Mouse (Mus musculus): ENCODE results near the gene Ap1ar. TPM values are rescaled to one million over a fixed set of nuclear protein-coding genes. Genes with fewer than 3 reads are reported as not detected.
"Not testable (repeated sequence)": the region's sequence is repeated elsewhere in the genome, so short reads cannot be mapped to it uniquely, and the experiment has no call there.

The Ap1ar gene
- polyA plus RNA-seq, 1 experiment from 2014 or later, result 49.3 TPM

- Histone ChIP-seq H3K9ac (replicated peaks; ENCODE audit: low read length) (peak overlapping the region; percentile 74), H3K9me3 (ENCODE audit: low read length) (peaks cover 4% of the 10 kb centered on the region; the same call in 1 of the 2 replicates), H3K27me3 (ENCODE audit: insufficient read depth, low read length) (peaks cover 19% of the 10 kb centered on the region), H3K4me3 (ENCODE audit: low read length) (peak overlapping the region; percentile 67), H3K27ac (ENCODE audit: low read length) (no peak overlapping the region), H3K4me2 (replicated peaks; ENCODE audit: low read depth, low read length) (peak overlapping the region; percentile 95), H3K4me1 (ENCODE audit: insufficient read depth, low read length) (peaks cover 11% of the 10 kb centered on the region), H3K36me3 (ENCODE audit: insufficient read depth, low read length) (no peaks in the 10 kb centered on the region)
- ATAC-seq (ENCODE audit: low FRiP score, low TSS enrichment), result peak; percentile 62
- WGBS, result under 1% methylated on average over 34 of the region's 36 CpGs
Observed at GRCm38 (mm10) chr3:127790234-127791055, 46.9 kb downstream of the Ap1ar start.

GRCm38 (mm10) chr3:127789500-127790191, 47.7 kb downstream of the Ap1ar start, which contains the start of gene Tifa:
Gene Tifa, plus strand, starts transcription at chr3:127789805.
- peaks cover 4% of the 10 kb centered on the region; the same call in 1 of the 2 replicates for H3K9me3 ChIP-seq (ENCODE audit: low read length)
- peaks cover 11% of the 10 kb centered on the region for H3K4me1 ChIP-seq (ENCODE audit: insufficient read depth, low read length)
- peak; percentile 78 for ATAC-seq (ENCODE audit: low FRiP score, low TSS enrichment)
- peak within 1 kb of the TSS; percentile 95 for H3K4me2 ChIP-seq (replicated peaks; ENCODE audit: low read depth, low read length)
- 1% methylated on average over 40 of the region's 44 CpGs for WGBS
- no peaks in the 10 kb centered on the region for H3K36me3 ChIP-seq (ENCODE audit: insufficient read depth, low read length)
- peak within 1 kb of the TSS; percentile 67 for H3K4me3 ChIP-seq (ENCODE audit: low read length)
- no peak within 1 kb of the TSS for H3K27ac ChIP-seq (ENCODE audit: low read length)
- peak within 1 kb of the TSS; percentile 74 for H3K9ac ChIP-seq (replicated peaks; ENCODE audit: low read length)
- peaks cover 19% of the 10 kb centered on the region for H3K27me3 ChIP-seq (ENCODE audit: insufficient read depth, low read length)

GRCm38 (mm10) chr3:127788919-127789318, 48.4 kb downstream of the Ap1ar start:
- peaks cover 4% of the 10 kb centered on the region; the same call in 1 of the 2 replicates for H3K9me3 ChIP-seq (ENCODE audit: low read length)
- 22% methylated on average over 8 of the region's 8 CpGs for WGBS
- peaks cover 19% of the 10 kb centered on the region for H3K27me3 ChIP-seq (ENCODE audit: insufficient read depth, low read length)
- H3K4me2 ChIP-seq (replicated peaks; ENCODE audit: low read depth, low read length), result peak overlapping the region; percentile 95
- no peak for ATAC-seq (ENCODE audit: low FRiP score, low TSS enrichment)
- no peaks in the 10 kb centered on the region for H3K36me3 ChIP-seq (ENCODE audit: insufficient read depth, low read length)
- no peak overlapping the region for H3K9ac ChIP-seq (replicated peaks; ENCODE audit: low read length)
- peak overlapping the region; percentile 67 for H3K4me3 ChIP-seq (ENCODE audit: low read length)
- H3K4me1 ChIP-seq (ENCODE audit: insufficient read depth, low read length), result peaks cover 11% of the 10 kb centered on the region
- no peak overlapping the region for H3K27ac ChIP-seq (ENCODE audit: low read length)

GRCm38 (mm10) chr3:127788038-127788437, 49.3 kb downstream of the Ap1ar start:
- no peaks in the 10 kb centered on the region for H3K36me3 ChIP-seq (ENCODE audit: insufficient read depth, low read length)
- no peak overlapping the region for H3K4me2 ChIP-seq (replicated peaks; ENCODE audit: low read depth, low read length)
- no peak overlapping the region for H3K4me3 ChIP-seq (ENCODE audit: low read length)
- WGBS, result 50% methylated on average over 7 of the region's 7 CpGs
- peaks cover 11% of the 10 kb centered on the region for H3K4me1 ChIP-seq (ENCODE audit: insufficient read depth, low read length)
- no peak for ATAC-seq (ENCODE audit: low FRiP score, low TSS enrichment)
- no peak overlapping the region for H3K9ac ChIP-seq (replicated peaks; ENCODE audit: low read length)
- no peaks in the 10 kb centered on the region for H3K9me3 ChIP-seq (ENCODE audit: low read length)
- peaks cover 19% of the 10 kb centered on the region for H3K27me3 ChIP-seq (ENCODE audit: insufficient read depth, low read length)
- H3K27ac ChIP-seq (ENCODE audit: low read length), result no peak overlapping the region

GRCm38 (mm10) chr3:127787032-127787431, 50.3 kb downstream of the Ap1ar start:
- Histone ChIP-seq H3K27me3 (ENCODE audit: insufficient read depth, low read length) (peaks cover 19% of the 10 kb centered on the region), H3K4me2 (replicated peaks; ENCODE audit: low read depth, low read length) (no peak overlapping the region), H3K9me3 (ENCODE audit: low read length) (no peaks in the 10 kb centered on the region), H3K4me1 (ENCODE audit: insufficient read depth, low read length) (peaks cover 11% of the 10 kb centered on the region), H3K9ac (replicated peaks; ENCODE audit: low read length) (no peak overlapping the region), H3K36me3 (ENCODE audit: insufficient read depth, low read length) (no peaks in the 10 kb centered on the region), H3K27ac (ENCODE audit: low read length) (no peak overlapping the region), H3K4me3 (ENCODE audit: low read length) (no peak overlapping the region)
- no peak for ATAC-seq (ENCODE audit: low FRiP score, low TSS enrichment)

GRCm38 (mm10) chr3:127783680-127784079, 53.6 kb downstream of the Ap1ar start:
- not testable (repeated sequence) for H3K27me3 ChIP-seq (ENCODE audit: insufficient read depth, low read length); H3K4me3 ChIP-seq (ENCODE audit: low read length); H3K27ac ChIP-seq (ENCODE audit: low read length); H3K4me2 ChIP-seq (replicated peaks; ENCODE audit: low read depth, low read length); H3K9ac ChIP-seq (replicated peaks; ENCODE audit: low read length); H3K36me3 ChIP-seq (ENCODE audit: insufficient read depth, low read length); H3K4me1 ChIP-seq (ENCODE audit: insufficient read depth, low read length); ATAC-seq (ENCODE audit: low FRiP score, low TSS enrichment); H3K9me3 ChIP-seq (ENCODE audit: low read length)
- 91% methylated on average over 8 of the region's 8 CpGs for WGBS

- Histone ChIP-seq H3K4me2 (replicated peaks; ENCODE audit: low read depth, low read length) (no peak overlapping the region), H3K9ac (replicated peaks; ENCODE audit: low read length) (no peak overlapping the region), H3K4me1 (ENCODE audit: insufficient read depth, low read length) (no peaks in the 10 kb centered on the region), H3K9me3 (ENCODE audit: low read length) (no peaks in the 10 kb centered on the region), H3K27me3 (ENCODE audit: insufficient read depth, low read length) (peaks cover 3% of the 10 kb centered on the region; the same call in 1 of the 2 replicates), H3K4me3 (ENCODE audit: low read length) (no peak overlapping the region), H3K36me3 (ENCODE audit: insufficient read depth, low read length) (no peaks in the 10 kb centered on the region), H3K27ac (ENCODE audit: low read length) (no peak overlapping the region)
- WGBS, result 84% methylated on average over 6 of the region's 6 CpGs
- no peak for ATAC-seq (ENCODE audit: low FRiP score, low TSS enrichment)
Observed at GRCm38 (mm10) chr3:127782921-127783320, 54.4 kb downstream of the Ap1ar start.

- Histone ChIP-seq H3K4me2 (replicated peaks; ENCODE audit: low read depth, low read length) (no peak overlapping the region), H3K27ac (ENCODE audit: low read length) (no peak overlapping the region), H3K27me3 (ENCODE audit: insufficient read depth, low read length) (no peaks in the 10 kb centered on the region), H3K4me3 (ENCODE audit: low read length) (no peak overlapping the region), H3K9me3 (ENCODE audit: low read length) (no peaks in the 10 kb centered on the region), H3K9ac (replicated peaks; ENCODE audit: low read length) (no peak overlapping the region), H3K36me3 (ENCODE audit: insufficient read depth, low read length) (no peaks in the 10 kb centered on the region), H3K4me1 (ENCODE audit: insufficient read depth, low read length) (no peaks in the 10 kb centered on the region)
- WGBS, result 80% methylated on average over 9 of the region's 9 CpGs
- no peak for ATAC-seq (ENCODE audit: low FRiP score, low TSS enrichment)
Observed at GRCm38 (mm10) chr3:127780921-127781320, 56.4 kb downstream of the Ap1ar start.

- H3K4me3 ChIP-seq (ENCODE audit: low read length), result peak within 1 kb of the TSS; percentile 53
- under 1% methylated on average over 24 of the region's 24 CpGs for WGBS
- H3K4me2 ChIP-seq (replicated peaks; ENCODE audit: low read depth, low read length), result peak within 1 kb of the TSS; percentile 69
- peak within 1 kb of the TSS; percentile 57 for H3K9ac ChIP-seq (replicated peaks; ENCODE audit: low read length)
- no peaks in the 10 kb centered on the region for H3K4me1 ChIP-seq (ENCODE audit: insufficient read depth, low read length)
- H3K27me3 ChIP-seq (ENCODE audit: insufficient read depth, low read length), result no peaks in the 10 kb centered on the region
- no peaks in the 10 kb centered on the region for H3K36me3 ChIP-seq (ENCODE audit: insufficient read depth, low read length)
- no peaks in the 10 kb centered on the region for H3K9me3 ChIP-seq (ENCODE audit: low read length)
- ATAC-seq (ENCODE audit: low FRiP score, low TSS enrichment), result peak; percentile 88
- peak within 1 kb of the TSS; percentile 30; the same call in 1 of the 2 replicates for H3K27ac ChIP-seq (ENCODE audit: low read length)
Observed at GRCm38 (mm10) chr3:127780021-127780644, 57.2 kb downstream of the Ap1ar start, which contains the start of gene Alpk1. Gene Alpk1, minus strand, starts transcription at chr3:127780527.

All from kidney, embryonic 16.5 days (tissue).